Mouse (Mus musculus): ENCODE data around the gene Txn1.

GRCm38 (mm10) chr4:57896631-57897030 is 59.6 kb downstream of the Txn1 start:
- no peak for TF ChIP-seq CTCF (IDR thresholded peaks at IDR 0.05; ENCODE audit: low read depth, low read length)
- no peak for TF ChIP-seq POLR2A (IDR thresholded peaks at IDR 0.05; ENCODE audit: insufficient read depth, low read length)
- TF ChIP-seq EP300 (IDR thresholded peaks at IDR 0.05; ENCODE audit: insufficient read depth, low read depth, low read length): no peak
